Mouse (Mus musculus) granulocyte monocyte progenitor cell, adult 5-6 weeks (primary cell): ENCODE results near the gene Rtn2. TPM values are rescaled to one million over a fixed set of nuclear protein-coding genes. Genes with fewer than 3 reads are reported as not detected.

Experiments
- ATAC-seq: replicated peaks from 2 replicates; pipeline ENCODE4 v1.8.0; 2016; ENCODE audit warnings: mild to moderate bottlenecking, moderate TSS enrichment, inconsistent platforms; ENCODE audit not compliant: poor library complexity, severe bottlenecking
- total RNA-seq, 2 experiments: library from RNA; stranded (forward) in 1 of 2; stranded (reverse) in 1 of 2; fragments of 200-712, 200-1000 nt in 1 of 2; fragments of >200 nt in 1 of 2; fragmentation: Nextera tagmentation in 1 of 2; gene quantifications; 2 replicates each; pipeline ENCODE4 v1.2.3; 2014 to 2017

Rtn2 gene
- total RNA-seq, 2 experiments from 2014 or later: not detected

- peak; percentile 36 for ATAC-seq
Observed at GRCm38 (mm10) chr7:19267051-19267450, 15.4 kb upstream of the Rtn2 start.

GRCm38 (mm10) chr7:19268993-19269681 is 13.3 kb upstream of the Rtn2 start:
- no peak for ATAC-seq

DNA sequence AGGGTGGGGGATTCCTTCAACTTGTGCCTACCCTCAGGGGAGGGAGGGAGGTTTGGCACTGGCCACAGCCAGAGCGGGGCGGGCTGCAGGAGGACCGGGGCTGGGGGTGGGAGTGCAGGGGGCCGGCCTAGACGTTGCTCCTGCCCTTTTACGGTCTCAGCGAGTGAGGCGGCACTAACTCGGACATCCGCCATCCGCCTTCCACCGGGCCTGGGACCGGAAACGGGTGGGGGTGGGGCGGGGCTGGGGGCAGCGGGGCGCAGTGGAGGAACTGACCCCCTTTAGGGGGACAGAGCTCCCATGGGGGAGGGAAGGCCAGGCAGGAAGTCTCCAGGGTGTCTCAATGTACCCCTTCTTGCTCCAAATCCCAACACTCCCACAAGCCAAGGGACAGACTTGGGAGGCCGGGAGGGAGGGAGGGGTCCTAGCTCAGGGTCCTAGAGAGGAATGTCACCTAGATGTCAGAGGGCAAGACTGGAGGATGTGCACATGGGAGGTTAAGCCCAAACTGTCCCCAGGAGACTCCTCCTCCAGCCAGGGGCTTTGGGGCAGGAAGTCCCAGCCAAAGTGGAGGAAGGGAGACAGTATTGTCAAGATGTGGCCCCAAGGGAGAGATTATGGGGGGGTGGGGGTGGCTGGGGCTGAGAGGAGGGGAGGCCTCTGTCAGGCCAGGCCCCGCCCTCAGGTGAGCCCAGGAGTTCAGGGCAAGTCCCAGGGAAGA is 12.5 kb upstream of the Rtn2 start:
- peak; percentile 10 for ATAC-seq

GRCm38 (mm10) chr7:19270509-19271237 is 11.8 kb upstream of the Rtn2 start:
- no peak for ATAC-seq

DNA sequence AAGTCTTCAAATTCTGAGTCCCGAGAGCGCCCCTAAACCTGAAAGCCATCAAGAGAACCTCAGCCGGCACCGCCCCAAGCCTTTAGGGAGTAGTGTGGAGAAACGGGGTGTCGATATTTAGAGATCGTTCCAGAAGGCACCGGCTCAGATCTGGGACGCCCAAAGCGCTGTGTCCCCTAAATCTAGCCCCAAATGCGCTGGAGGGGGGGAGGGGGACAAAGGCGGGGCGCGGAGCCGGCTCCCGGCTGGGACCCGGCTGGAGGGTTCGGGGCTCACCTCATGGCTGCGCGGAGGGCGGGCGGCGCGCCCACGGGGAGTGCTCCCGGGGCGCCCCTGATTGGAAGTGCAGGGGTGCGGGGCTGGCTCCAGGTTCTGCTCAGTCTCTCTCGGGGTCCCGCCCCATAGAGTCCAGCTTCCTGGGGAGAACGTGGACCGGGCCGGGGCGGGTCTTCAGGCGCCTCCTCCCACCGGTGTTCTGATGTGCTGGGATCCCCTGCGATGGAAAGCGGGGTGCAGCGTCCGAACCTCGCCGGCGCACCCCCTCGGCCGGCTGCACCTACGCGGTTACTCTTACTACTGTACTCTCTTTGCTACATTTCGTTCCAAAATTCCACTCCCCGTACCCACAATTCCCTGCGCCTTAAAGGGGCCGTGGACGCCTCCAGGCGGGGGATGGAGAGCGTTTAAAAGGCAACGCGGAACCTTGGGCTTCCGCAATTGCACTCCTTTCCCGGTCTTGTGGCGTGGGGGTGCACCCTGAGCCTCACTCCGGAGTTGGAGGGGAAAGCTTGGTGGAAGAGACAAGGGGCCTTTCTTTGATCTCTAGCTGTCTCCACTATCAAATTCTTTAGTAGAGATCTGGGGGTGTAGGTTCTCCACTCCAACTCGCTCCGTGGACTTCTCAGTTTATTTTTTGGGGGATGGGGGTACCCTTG is 10.9 kb upstream of the Rtn2 start, which contains the start of gene Vasp:
Vasp (minus strand) TSS at position 580 of the 935 bp plus-strand sequence.
- peak; percentile 54 for ATAC-seq

DNA sequence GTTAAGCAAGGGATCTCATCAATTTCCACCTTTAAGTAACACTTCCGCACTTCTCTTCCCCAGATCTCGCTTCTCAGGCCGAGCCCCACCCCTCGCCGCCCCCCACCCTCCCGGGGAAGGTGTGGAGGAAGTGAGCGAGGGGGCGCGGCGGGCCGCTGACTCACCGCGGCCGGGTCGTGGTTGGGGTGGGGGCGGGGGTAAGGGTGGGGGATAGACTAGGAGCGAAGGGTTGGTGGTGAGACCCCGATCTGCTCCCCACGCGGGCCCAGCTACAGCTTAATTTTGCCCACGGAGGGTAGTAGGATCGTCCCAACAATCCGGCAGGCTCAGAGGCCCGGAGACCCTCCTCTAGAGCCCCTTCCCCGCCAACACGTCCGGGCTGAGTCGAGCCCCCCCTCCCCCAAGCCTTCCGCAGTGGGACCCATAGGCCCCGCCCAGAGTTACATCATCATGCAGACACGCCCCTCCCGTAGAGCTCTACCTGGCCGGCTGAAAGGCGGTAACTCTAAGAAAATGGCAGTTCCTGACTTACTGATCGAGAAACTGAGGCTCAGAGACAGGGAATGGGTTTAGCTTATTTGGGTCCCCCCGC is 10.2 kb upstream of the Rtn2 start:
- ATAC-seq: peak; percentile 24

DNA sequence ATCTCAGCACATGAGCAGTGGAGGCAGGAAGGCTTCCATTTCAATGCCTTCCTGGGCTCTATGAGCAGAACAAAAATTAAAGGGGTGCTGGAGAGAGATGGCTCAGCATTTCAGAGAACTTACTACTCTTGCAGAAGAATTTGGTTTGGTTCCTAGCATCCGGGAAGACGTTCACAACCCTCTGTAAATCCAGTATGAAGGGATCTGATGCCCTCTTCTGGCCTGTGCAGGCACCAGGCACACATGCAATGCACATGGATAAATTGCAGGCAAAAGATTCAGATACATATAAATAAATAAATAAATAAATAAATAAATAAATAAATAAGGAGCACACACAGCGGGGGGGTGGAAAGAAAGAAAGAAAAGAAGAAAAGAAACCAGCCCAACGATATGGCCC is 6.2 kb upstream of the Rtn2 start:
- no peak for ATAC-seq

DNA sequence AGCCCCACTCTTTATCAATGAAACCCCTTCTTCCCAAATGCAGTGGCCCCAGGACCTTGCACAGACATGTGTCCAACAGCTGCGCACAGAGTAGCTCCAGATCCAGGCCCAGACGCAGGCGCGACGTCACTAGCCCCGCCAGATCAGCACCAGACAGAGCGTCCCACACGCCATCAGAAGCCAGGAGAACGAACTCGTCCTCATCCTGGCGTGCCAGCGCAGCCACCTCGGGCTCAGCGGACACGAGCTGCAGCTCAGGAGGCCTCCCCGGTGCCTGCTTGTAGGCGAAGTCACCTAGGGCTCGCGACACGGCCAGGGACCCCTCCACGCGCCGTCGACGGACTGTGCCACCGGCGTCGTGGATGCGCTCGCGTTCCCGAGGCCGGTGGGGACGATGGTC is 3.4 kb upstream of the Rtn2 start:
- ATAC-seq: no peak

DNA sequence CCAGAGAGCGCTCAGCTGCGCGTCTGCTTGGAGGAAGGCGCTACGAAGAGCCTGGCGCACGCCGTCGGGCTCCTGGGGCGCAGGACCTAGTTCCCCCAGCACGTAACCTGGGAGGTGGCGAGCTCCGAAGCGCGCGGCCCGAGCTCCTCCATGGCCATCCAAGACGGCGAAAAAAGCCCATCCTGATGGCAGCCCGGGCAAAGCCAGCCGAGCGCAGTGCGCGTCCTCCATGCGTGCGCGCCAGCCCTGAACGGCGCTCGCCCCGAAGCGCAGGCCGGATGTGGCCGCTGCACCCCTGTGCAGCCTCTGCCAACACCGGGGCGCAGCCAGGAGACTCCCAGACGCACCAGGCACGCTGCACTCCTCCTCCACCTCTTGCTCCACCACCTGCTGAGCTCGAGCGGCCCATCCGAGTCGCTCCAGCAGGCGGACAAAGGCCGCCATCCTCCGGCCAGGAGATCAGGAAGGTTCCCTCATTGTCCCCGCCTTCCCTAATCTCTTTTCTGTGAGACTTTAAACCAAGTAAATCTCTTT is 2.8 kb upstream of the Rtn2 start, which contains the start of gene Ppm1n:
Ppm1n (minus strand) TSS at position 484 of the 534 bp plus-strand sequence.
- ATAC-seq: no peak

DNA sequence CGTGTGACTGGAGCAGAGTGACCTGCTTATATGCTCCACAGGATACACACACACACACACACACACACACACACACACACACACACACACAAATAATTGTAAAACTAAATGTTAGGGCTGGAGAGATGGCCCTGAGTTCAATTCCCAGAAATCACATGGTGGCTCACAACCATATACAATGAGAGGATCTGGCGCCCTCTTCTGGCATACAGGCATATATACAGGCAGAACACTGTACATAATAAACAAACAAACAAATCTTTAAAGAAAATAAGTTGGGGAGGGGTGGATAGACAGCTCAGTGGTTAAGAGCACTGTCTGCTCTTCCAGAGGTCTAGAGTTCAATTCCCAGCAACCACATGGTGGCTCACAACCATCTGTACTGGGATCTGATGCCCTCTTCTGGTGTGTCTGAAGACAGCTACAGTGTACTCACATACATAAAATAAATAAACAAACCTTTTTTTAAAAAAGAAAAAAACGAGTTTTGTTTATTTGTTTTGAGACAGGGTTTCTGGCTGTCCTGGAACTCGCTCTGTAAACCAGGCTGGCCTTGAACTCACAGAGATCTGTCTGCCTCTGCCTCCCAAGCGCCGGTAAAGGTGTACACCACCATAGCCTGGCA is 632 bp upstream of the Rtn2 start:
- ATAC-seq: peak; percentile 16; the same call in 1 of the 2 replicates

DNA sequence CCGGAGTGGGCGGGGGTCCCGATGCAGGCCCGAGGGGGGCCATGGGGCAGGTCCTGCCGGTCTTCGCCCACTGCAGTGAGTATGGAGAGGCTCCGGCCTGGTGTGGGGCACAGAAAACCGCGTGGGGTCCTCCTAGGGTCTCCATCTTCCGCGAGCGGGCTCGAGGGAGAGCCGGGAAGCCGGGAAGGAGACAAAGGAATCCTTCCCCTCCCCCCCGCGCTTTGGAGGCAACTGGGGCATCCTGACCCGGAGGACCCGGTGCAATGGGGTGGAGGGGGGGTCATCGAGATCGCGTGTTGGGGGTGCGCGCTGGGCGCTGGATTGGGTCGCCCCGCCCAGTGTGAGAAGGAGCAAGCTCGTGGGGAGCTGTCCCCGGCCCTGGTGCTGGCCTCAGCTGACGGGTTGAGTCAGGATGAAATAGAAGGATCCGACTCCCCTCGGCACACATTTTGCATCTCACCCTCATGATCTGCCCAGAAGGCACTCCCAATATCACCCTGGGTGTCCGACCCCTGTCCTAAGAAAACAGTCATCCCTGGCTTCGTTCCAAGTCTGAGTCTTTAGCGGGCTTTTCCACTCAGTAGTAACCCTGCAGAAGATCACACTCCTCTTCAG is 474 bp downstream of the Rtn2 start:
- ATAC-seq: peak; percentile 51

- ATAC-seq: no peak
Observed at GRCm38 (mm10) chr7:19283406-19283804, 981 bp downstream of the Rtn2 start.

DNA sequence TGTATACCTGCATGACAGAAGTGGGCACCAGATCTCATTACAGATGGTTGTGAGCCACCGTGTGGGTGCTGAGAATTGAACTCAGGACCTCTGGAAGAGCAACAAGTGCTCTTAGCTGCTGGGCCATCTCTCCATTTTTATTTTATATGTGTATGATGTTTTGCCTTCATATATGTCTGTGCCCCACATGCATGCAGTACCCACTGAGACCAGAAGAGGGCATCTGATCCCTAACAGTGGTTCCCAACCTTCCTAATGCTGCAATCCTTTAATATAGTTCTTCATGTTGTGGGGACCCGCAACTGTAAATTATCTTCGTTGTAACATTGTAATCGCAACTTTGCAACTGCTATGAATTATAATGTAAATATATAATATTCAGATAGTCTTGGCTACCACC is 2.3 kb downstream of the Rtn2 start:
- peak; percentile 38; the same call in 1 of the 2 replicates for ATAC-seq

- no peak for ATAC-seq
Observed at GRCm38 (mm10) chr7:19290969-19291596, 8.7 kb downstream of the Rtn2 start.

DNA sequence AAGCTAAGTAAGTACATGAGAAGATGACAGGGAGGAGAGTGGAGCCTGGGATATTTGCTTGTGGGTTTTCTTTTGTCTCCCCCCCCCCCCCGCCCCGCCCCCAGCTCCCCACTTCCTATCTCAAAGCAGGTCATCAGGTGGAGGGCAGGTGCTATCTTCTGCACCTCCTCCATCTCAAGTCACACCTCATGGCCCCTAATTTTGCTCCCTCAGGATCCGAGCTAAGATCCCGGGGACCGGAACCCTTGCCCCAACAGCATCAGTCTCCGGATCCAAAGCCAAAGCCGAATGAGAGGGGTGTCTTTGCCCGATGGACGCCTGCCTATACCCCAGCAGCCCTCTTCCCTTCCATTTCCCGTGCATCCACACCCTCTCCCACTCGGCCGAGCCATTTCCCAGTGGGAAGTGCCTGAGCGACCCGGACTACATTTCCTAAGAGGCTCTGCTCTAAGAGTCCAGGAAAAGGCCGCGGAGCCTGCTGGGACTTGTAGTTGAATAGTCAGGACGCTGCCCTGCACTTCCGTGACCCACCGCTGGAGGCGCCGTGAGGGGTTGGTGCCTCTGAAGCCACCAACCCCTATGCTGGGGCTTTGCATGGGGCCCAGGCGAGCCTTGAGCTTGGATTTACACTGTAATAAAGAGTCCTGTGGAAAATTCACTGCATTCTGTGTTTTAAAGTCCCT is 13.2 kb downstream of the Rtn2 start:
- peak; percentile 84 for ATAC-seq

- no peak for ATAC-seq
Observed at GRCm38 (mm10) chr7:19297034-19297433, 14.6 kb downstream of the Rtn2 start.

GRCm38 (mm10) chr7:19297794-19298193 is 15.4 kb downstream of the Rtn2 start:
- no peak for ATAC-seq
